In genomic region chr11:80484191-80484791, GRCm38 (mm10) we compare ENCODE assay signal across 8 mouse cellular contexts. TPM values are rescaled to one million over a fixed set of nuclear protein-coding genes. Genes with fewer than 3 reads are reported as not detected.
DNase-seq lines count a peak whose midpoint lies in the region; ATAC-seq and TF ChIP-seq lines count a peak whose summit lies in the region.

No protein-coding gene starts in this region.

- no peak for TF ChIP-seq POLR2A in lung, adult 2 months (IDR thresholded peaks at IDR 0.05; ENCODE audit: borderline replicate concordance, extremely low read depth, low read depth, low read length)

- no peak overlapping the region for H3K4me3 ChIP-seq in lung, embryonic 14.5 days (ENCODE audit: low read depth, low read length)
- no peak overlapping the region for H3K4me3 ChIP-seq in lung, adult 2 months (replicated peaks; ENCODE audit: extremely low read depth, low read depth, low read length)
- H3K4me3 ChIP-seq in neural tube, embryonic 13.5 days, result peak overlapping the region; percentile 6; the same call in 1 of the 2 replicates
- no peak overlapping the region for H3K4me3 ChIP-seq in intestine, postnatal 0 days (ENCODE audit: low read depth, low read length)

- TF ChIP-seq CTCF in lung, embryonic 14.5 days (IDR thresholded peaks at IDR 0.05; ENCODE audit: low read depth), result no peak
- no peak for TF ChIP-seq CTCF in lung, adult 2 months (IDR thresholded peaks at IDR 0.05; ENCODE audit: insufficient read depth, low read length)
- TF ChIP-seq CTCF in intestine, postnatal 0 days (IDR thresholded peaks at IDR 0.05; ENCODE audit: low read depth), result no peak

- H3K9ac ChIP-seq in lung, embryonic 14.5 days, result no peak overlapping the region
- peak overlapping the region; percentile 61 for H3K9ac ChIP-seq in neural tube, embryonic 13.5 days
- H3K9ac ChIP-seq in intestine, postnatal 0 days (ENCODE audit: low read depth, low read length), result no peak overlapping the region

- peak; percentile 25; the same call in 1 of the 2 replicates for ATAC-seq in lung, embryonic 14.5 days (ENCODE audit: insufficient read depth)
- peak; percentile 65 for ATAC-seq in neural tube, embryonic 13.5 days (ENCODE audit: low read depth)
- no peak for ATAC-seq in intestine, postnatal 0 days

- H3K27me3 ChIP-seq in lung, embryonic 14.5 days (ENCODE audit: insufficient read depth, low read length), result no peaks in the 10 kb centered on the region
- H3K27me3 ChIP-seq in neural tube, embryonic 13.5 days, result peaks cover 12% of the 10 kb centered on the region; the same call in 1 of the 2 replicates
- no peaks in the 10 kb centered on the region for H3K27me3 ChIP-seq in intestine, postnatal 0 days (replicated peaks; ENCODE audit: control insufficient read depth, insufficient read depth, low read length)

- H3K4me1 ChIP-seq in lung, embryonic 14.5 days (ENCODE audit: insufficient read depth), result peaks cover 10% of the 10 kb centered on the region; the same call in 1 of the 2 replicates
- no peaks in the 10 kb centered on the region for H3K4me1 ChIP-seq in lung, adult 2 months (ENCODE audit: control insufficient read depth, insufficient read depth, low read length)
- H3K4me1 ChIP-seq in neural tube, embryonic 13.5 days (replicated peaks), result peaks cover 89% of the 10 kb centered on the region
- H3K4me1 ChIP-seq in intestine, postnatal 0 days (replicated peaks; ENCODE audit: control insufficient read depth, insufficient read depth, low read length), result no peaks in the 10 kb centered on the region

- DNase-seq in lung, embryonic 14.5 days, result peak; percentile 38
- DNase-seq in lung, adult 2 months, result no peak
- peak; percentile 17 for DNase-seq in fibroblast of lung, adult 2 months (ENCODE audit: low read depth)
- DNase-seq in layer of hippocampus, postnatal 10 days (ENCODE audit: low spot score in 2 of 2), result peak; percentile 71 to 75
- DNase-seq in testis, postnatal 10 days (ENCODE audit: low spot score), result no peak
- DNase-seq in lung, postnatal 14 days, result no peak

- 0 out of 2 replicates have a peak, but pooled peaks cover 3% of the 10 kb centered on the region for H3K36me3 ChIP-seq in lung, embryonic 14.5 days (ENCODE audit: insufficient read depth)
- H3K36me3 ChIP-seq in neural tube, embryonic 13.5 days, result peaks cover 24% of the 10 kb centered on the region; the same call in 1 of the 2 replicates
- H3K36me3 ChIP-seq in intestine, postnatal 0 days (ENCODE audit: control insufficient read depth, insufficient read depth), result peaks cover 30% of the 10 kb centered on the region

- no peak overlapping the region for H3K4me2 ChIP-seq in lung, embryonic 14.5 days
- peak overlapping the region; percentile 78 for H3K4me2 ChIP-seq in neural tube, embryonic 13.5 days
- no peak overlapping the region for H3K4me2 ChIP-seq in intestine, postnatal 0 days (replicated peaks; ENCODE audit: low read depth)

- WGBS in lung, embryonic 14.5 days, result 36% methylated on average over 12 of the region's 12 CpGs
- 69% methylated on average over 12 of the region's 12 CpGs for WGBS in lung, adult 2 months
- WGBS in neural tube, embryonic 13.5 days, result 22% methylated on average over 12 of the region's 12 CpGs
- 57% methylated on average over 12 of the region's 12 CpGs for WGBS in intestine, postnatal 0 days

- no peak overlapping the region for H3K27ac ChIP-seq in lung, embryonic 14.5 days (ENCODE audit: low read depth)
- peak overlapping the region; percentile 83 for H3K27ac ChIP-seq in neural tube, embryonic 13.5 days (replicated peaks)
- no peak overlapping the region for H3K27ac ChIP-seq in intestine, postnatal 0 days (ENCODE audit: low read depth, low read length)

- H3K9me3 ChIP-seq in lung, embryonic 14.5 days (ENCODE audit: low read depth, low read length), result no peaks in the 10 kb centered on the region
- no peaks in the 10 kb centered on the region for H3K9me3 ChIP-seq in neural tube, embryonic 13.5 days
- no peaks in the 10 kb centered on the region for H3K9me3 ChIP-seq in intestine, postnatal 0 days (ENCODE audit: control insufficient read depth)

RNA-seq across cellular contexts. Expression of gene Cdk5r1, which starts 7.5 kb away (rescaled TPM):
- polyA plus RNA-seq in lung, embryonic 14.5 days (2014; fragmentation: Nextera tagmentation; extraction: Ambion mirVana), result 0.88 and 0.96 TPM in 2 replicates
- polyA plus RNA-seq in lung, adult 2 months (2012; rRNA removed), result 1.2 and 1.5 TPM in 2 replicates
- total RNA-seq in layer of hippocampus, postnatal 10 days (2021), result 100 to 1,000 TPM; 277 to 285 TPM
- polyA plus RNA-seq in neural tube, embryonic 13.5 days (2015; fragmentation: Nextera tagmentation; extraction: Ambion mirVana), result 87.8 and 95.6 TPM in 2 replicates
- 0.61 and 0.64 TPM in 2 replicates for polyA plus RNA-seq in intestine, postnatal 0 days (2015; fragmentation: Nextera tagmentation; extraction: Ambion mirVana)

RNA-seq across cellular contexts. Expression of gene Psmd11, which starts 55.9 kb away (rescaled TPM):
- polyA plus RNA-seq in lung, embryonic 14.5 days (2014; fragmentation: Nextera tagmentation; extraction: Ambion mirVana), result 296 and 301 TPM in 2 replicates
- polyA plus RNA-seq in lung, adult 2 months (2012; rRNA removed), result 31.7 and 48.3 TPM in 2 replicates
- 100 to 1,000 TPM; 106 to 116 TPM for total RNA-seq in layer of hippocampus, postnatal 10 days (2021)
- 293 and 304 TPM in 2 replicates for polyA plus RNA-seq in neural tube, embryonic 13.5 days (2015; fragmentation: Nextera tagmentation; extraction: Ambion mirVana)
- 156 and 171 TPM in 2 replicates for polyA plus RNA-seq in intestine, postnatal 0 days (2015; fragmentation: Nextera tagmentation; extraction: Ambion mirVana)

Comparison
In these comparisons a context has a peak if more than half of its experiments do, and no peak if none do; other contexts are left out.
1. DNase-seq: peak in lung, embryonic 14.5 days (single experiment), fibroblast of lung, adult 2 months (single experiment) and layer of hippocampus, postnatal 10 days (2 of 2); none in lung, adult 2 months (single experiment), testis, postnatal 10 days (single experiment) and lung, postnatal 14 days (single experiment).
2. RNA of gene Cdk5r1, which starts 7.5 kb away (polyA plus RNA-seq): 87.8 to 95.6 TPM in neural tube, embryonic 13.5 days; 1.2 to 1.5 TPM in lung, adult 2 months, 0.88 to 0.96 TPM in lung, embryonic 14.5 days and 0.61 to 0.64 TPM in intestine, postnatal 0 days; every median in the first group is over 10 times any median in the second.